Mouse (Mus musculus) thymus, adult 2 months (tissue): ENCODE measurements around the gene Pbld2.

Source experiments
- CTCF ChIP-seq: fragments of 200-500 bp; IDR thresholded peaks from 2 replicates; pipeline ENCODE4 v1.5.1; 2012; ENCODE audit warnings: mild to moderate bottlenecking, control low read depth, low read length, moderate library complexity, borderline replicate concordance; ENCODE audit not compliant: control insufficient read depth, poor library complexity, insufficient read depth; ENCODE audit errors: extremely low read depth
- POLR2A ChIP-seq: fragments of 200-500 bp; IDR thresholded peaks from 2 replicates; pipeline ENCODE4 v1.6.1; 2012; ENCODE audit warnings: mild to moderate bottlenecking, low read length, control low read depth, moderate library complexity; ENCODE audit not compliant: control insufficient read depth, poor library complexity, insufficient read depth; ENCODE audit errors: extremely low read depth

DNA sequence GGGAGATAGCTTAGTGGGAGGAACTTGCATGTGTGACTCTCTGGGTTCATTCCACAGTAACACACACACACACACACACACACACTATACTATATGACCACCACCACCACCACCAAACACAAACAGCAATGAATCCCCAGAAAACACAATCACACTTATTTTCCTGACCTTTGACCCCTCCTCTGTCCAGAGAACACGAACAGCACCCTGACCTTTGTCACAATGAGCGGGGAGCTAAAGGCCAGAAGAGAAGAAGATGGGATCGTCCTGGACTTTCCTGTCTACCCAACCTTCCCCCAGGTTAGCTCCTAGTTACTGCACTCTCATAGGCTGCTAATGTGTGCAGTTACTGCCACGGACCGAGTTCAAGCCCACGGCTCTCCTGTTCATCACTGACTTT, 27.9 kb downstream of the Pbld2 start:
- TF ChIP-seq POLR2A, result no peak
- no peak for TF ChIP-seq CTCF
